Mouse (Mus musculus) ES-E14 (cell line): ENCODE measurements around the gene Nr2c2ap.

Experiments
- CHD2 ChIP-seq: IDR thresholded peaks from 2 replicates; pipeline ENCODE4 v1.6.1; 2014; ENCODE audit warnings: mild to moderate bottlenecking, low read depth, low read length, inconsistent platforms
- HCFC1 ChIP-seq: IDR thresholded peaks from 2 replicates; pipeline ENCODE4 v1.6.1; 2012; ENCODE audit warnings: low read length, inconsistent platforms, borderline replicate concordance; ENCODE audit not compliant: insufficient read depth
- MAFK ChIP-seq: IDR thresholded peaks from 2 replicates; pipeline ENCODE4 v1.6.1; 2014; ENCODE audit warnings: mild to moderate bottlenecking, low read depth, low read length, inconsistent platforms; ENCODE audit not compliant: insufficient read depth
- ZC3H11A ChIP-seq: IDR thresholded peaks from 2 replicates; pipeline ENCODE4 v1.6.1; 2012; ENCODE audit warnings: low read depth, mild to moderate bottlenecking, inconsistent platforms, low read length, borderline replicate concordance
- ZNF384 ChIP-seq: IDR thresholded peaks from 2 replicates; pipeline ENCODE4 v1.6.1; 2012; ENCODE audit warnings: low read depth, low read length, inconsistent platforms

DNA sequence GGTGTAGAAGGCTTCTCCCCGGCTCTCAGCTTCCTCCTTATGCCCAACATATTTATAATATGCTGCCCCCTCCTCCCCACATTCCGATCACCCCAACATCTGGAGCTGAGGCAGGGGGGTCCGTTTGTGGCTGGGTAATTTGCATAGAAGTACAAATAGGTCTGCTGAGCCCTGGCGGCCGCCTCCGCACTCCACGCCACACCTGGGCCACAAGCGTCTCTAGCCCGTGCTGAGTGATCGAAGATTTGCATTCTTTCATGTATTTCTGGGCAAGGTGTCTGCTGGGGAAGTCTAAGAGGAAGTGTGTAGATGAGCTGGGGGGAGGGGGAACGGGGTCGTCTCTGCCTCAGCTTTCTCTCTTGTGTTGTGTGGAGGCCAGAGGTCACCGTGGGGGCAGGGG, 28.9 kb downstream of the Nr2c2ap start:
- TF ChIP-seq ZC3H11A: no peak
- no peak for TF ChIP-seq ZNF384
- TF ChIP-seq CHD2: no peak
- TF ChIP-seq HCFC1: no peak
- TF ChIP-seq MAFK: no peak
